Mouse (Mus musculus): Measurements from ENCODE around the gene Kcnj8.
"Not testable (repeated sequence)": the region's sequence is repeated elsewhere in the genome, so short reads cannot be mapped to it uniquely, and the experiment has no call there.

The Kcnj8 gene

GRCm38 (mm10) chr6:142548377-142548776 lies 23.0 kb downstream of the Kcnj8 start:
- no peak for DNase-seq (ENCODE audit: low spot score)

- DNase-seq (ENCODE audit: low spot score): no peak
These were observed 26.3 kb downstream of the Kcnj8 start for GRCm38 (mm10) chr6:142545132-142545531.

GRCm38 (mm10) chr6:142543648-142544047 lies 27.8 kb downstream of the Kcnj8 start:
- DNase-seq (ENCODE audit: low spot score): no peak

GRCm38 (mm10) chr6:142542800-142543175 lies 28.6 kb downstream of the Kcnj8 start:
- DNase-seq (ENCODE audit: low spot score): no peak

- DNase-seq (ENCODE audit: low spot score): no peak
These were observed 29.2 kb downstream of the Kcnj8 start for GRCm38 (mm10) chr6:142542082-142542799.

GRCm38 (mm10) chr6:142540561-142541160 lies 30.8 kb downstream of the Kcnj8 start:
- no peak for DNase-seq (ENCODE audit: low spot score)

GRCm38 (mm10) chr6:142540131-142540530 lies 31.3 kb downstream of the Kcnj8 start:
- DNase-seq (ENCODE audit: low spot score): no peak

GRCm38 (mm10) chr6:142538503-142538902 lies 32.9 kb downstream of the Kcnj8 start:
- DNase-seq (ENCODE audit: low spot score): no peak

- DNase-seq (ENCODE audit: low spot score): no peak
These were observed 38.0 kb downstream of the Kcnj8 start for GRCm38 (mm10) chr6:142533412-142533811.

- no peak for DNase-seq (ENCODE audit: low spot score)
These were observed 38.7 kb downstream of the Kcnj8 start for GRCm38 (mm10) chr6:142532686-142533085.

- peak; percentile 75 for DNase-seq (ENCODE audit: low spot score)
These were observed 39.3 kb downstream of the Kcnj8 start for GRCm38 (mm10) chr6:142532141-142532540.

GRCm38 (mm10) chr6:142530378-142530777 lies 41.0 kb downstream of the Kcnj8 start:
- DNase-seq (ENCODE audit: low spot score): no peak

GRCm38 (mm10) chr6:142529680-142530079 lies 41.7 kb downstream of the Kcnj8 start:
- no peak for DNase-seq (ENCODE audit: low spot score)

GRCm38 (mm10) chr6:142527931-142528562 lies 43.4 kb downstream of the Kcnj8 start:
- peak; percentile 60 for DNase-seq (ENCODE audit: low spot score)

GRCm38 (mm10) chr6:142524635-142525308 lies 46.6 kb downstream of the Kcnj8 start:
- DNase-seq (ENCODE audit: low spot score): peak; percentile 58

GRCm38 (mm10) chr6:142521591-142522110 lies 49.8 kb downstream of the Kcnj8 start:
- DNase-seq (ENCODE audit: low spot score): no peak

- DNase-seq (ENCODE audit: low spot score): no peak
These were observed 52.3 kb downstream of the Kcnj8 start for GRCm38 (mm10) chr6:142519110-142519509.

GRCm38 (mm10) chr6:142515379-142515778 lies 56.0 kb downstream of the Kcnj8 start:
- not testable (repeated sequence) for DNase-seq (ENCODE audit: low spot score)

- DNase-seq (ENCODE audit: low spot score): no peak
These were observed 56.5 kb downstream of the Kcnj8 start for GRCm38 (mm10) chr6:142514912-142515311.

Data from yolk sac, embryonic 10.5 days (tissue).